Mouse (Mus musculus) hindbrain, postnatal 0 days (tissue): ENCODE data around the gene Pcgf1. TPM values are rescaled to one million over a fixed set of nuclear protein-coding genes. Genes with fewer than 3 reads are reported as not detected.
A peak's percentile ranks its signal among the peaks of the same experiment; 100 is the strongest.

ENCODE experiments used
- ATAC-seq: fragments of 200-750 bp; cut with Nextera tagmentation; 2 replicates; pipeline ENCODE4 v1.8.0; 2017; ENCODE audit warnings: mild to moderate bottlenecking, moderate TSS enrichment, moderate library complexity
- DNase-seq: peaks from one replicate; pipeline ENCODE4 v3.0.0-alpha.2; 2015; ENCODE audit warnings: low spot score
- H3K27ac ChIP-seq: fragments of 300-500 bp; sonication (generic); 2 replicates; pipeline ENCODE4 v1.5.1; 2014; ENCODE audit warnings: mild to moderate bottlenecking
- H3K27me3 ChIP-seq: fragments of 300-500 bp; sonication (generic); 2 replicates; pipeline ENCODE4 v1.6.1; 2014; ENCODE audit warnings: low read length, mixed read lengths; ENCODE audit not compliant: insufficient read depth
- H3K36me3 ChIP-seq: fragments of 300-500 bp; sonication (generic); 2 replicates; pipeline ENCODE4 v1.6.1; 2014; ENCODE audit warnings: low read length, mixed read lengths; ENCODE audit not compliant: insufficient read depth
- H3K4me1 ChIP-seq: fragments of 300-500 bp; sonication (generic); 2 replicates; pipeline ENCODE4 v1.6.1; 2014; ENCODE audit warnings: antibody characterized with exemption, low read length, mixed read lengths; ENCODE audit not compliant: insufficient read depth
- H3K4me2 ChIP-seq: fragments of 300-500 bp; sonication (generic); 2 replicates; pipeline ENCODE4 v1.6.1; 2014; ENCODE audit warnings: low read depth, mild to moderate bottlenecking, low read length, moderate library complexity, mixed read lengths
- H3K4me3 ChIP-seq: fragments of 300-500 bp; sonication (generic); 2 replicates; pipeline ENCODE4 v1.5.1; 2014; ENCODE audit warnings: low read length
- H3K9ac ChIP-seq: fragments of 300-500 bp; sonication (generic); replicated peaks from 2 replicates; pipeline ENCODE4 v1.6.1; 2014; ENCODE audit warnings: mild to moderate bottlenecking, low read length, moderate library complexity, mixed read lengths
- H3K9me3 ChIP-seq: fragments of 300-500 bp; sonication (generic); 2 replicates; pipeline ENCODE4 v1.6.1; 2016; ENCODE audit warnings: low read length, mixed read lengths
- CTCF ChIP-seq: IDR thresholded peaks from 2 replicates; pipeline ENCODE4 v1.5.1; 2016; ENCODE audit warnings: antibody characterized with exemption, control low read depth, low read depth
- WGBS: fragments of 180-500 bp; shearing (Covaris S2); extraction: QIAGEN DNeasy Blood & Tissue Kit; methylation state at CpG from one replicate; pipeline ENCODE4 v1.1.7; 2014; 5-methylcytosine and 5-hydroxymethylcytosine counted together
- microRNA counts: library from miRNA; unstranded; fragments of <30 nt; microRNA quantifications from one replicate; lab custom pipeline; 2015
- microRNA-seq, 2 experiments: library from miRNA; unstranded; fragments of <30 nt; microRNA quantifications; one replicate each; pipeline ENCODE4; 2016
- polyA plus RNA-seq: library from polyadenylated mRNA; unstranded; fragments of >200 nt; fragmentation: Nextera tagmentation; extraction: Ambion mirVana; gene quantifications from 2 replicates; pipeline ENCODE4 v1.2.1, GENCODE M21; 2015
- total RNA-seq: library from RNA; depleted of rRNA; stranded (reverse); fragments of >200 nt; gene quantifications from 2 replicates; pipeline ENCODE4 v1.2.3, GENCODE M21; 2014; rRNA removed

Pcgf1 gene
- total and polyA plus RNA-seq, 2 experiments from 2014 or later = 11.0 to 27.8 TPM

GRCm38 (mm10) chr6:83121863-83122710 is 44.4 kb downstream of the Pcgf1 start:
- ATAC-seq (no peak; the same call in 1 of the 2 replicates), DNase-seq (peak; percentile 52)
- Histone ChIP-seq H3K4me2 (peak overlapping the region; percentile 98), H3K27me3 (no peaks in the 10 kb centered on the region), H3K4me3 (peak overlapping the region; percentile 74), H3K4me1 (peaks cover 22% of the 10 kb centered on the region), H3K9me3 (no peaks in the 10 kb centered on the region), H3K27ac (peak overlapping the region; percentile 95), H3K36me3 (0 out of 2 replicates have a peak, but pooled peaks cover 9% of the 10 kb centered on the region), H3K9ac (peak overlapping the region; percentile 80)
- WGBS = under 1% methylated on average over 40 of the region's 52 CpGs
- no peak for TF ChIP-seq CTCF

DNA sequence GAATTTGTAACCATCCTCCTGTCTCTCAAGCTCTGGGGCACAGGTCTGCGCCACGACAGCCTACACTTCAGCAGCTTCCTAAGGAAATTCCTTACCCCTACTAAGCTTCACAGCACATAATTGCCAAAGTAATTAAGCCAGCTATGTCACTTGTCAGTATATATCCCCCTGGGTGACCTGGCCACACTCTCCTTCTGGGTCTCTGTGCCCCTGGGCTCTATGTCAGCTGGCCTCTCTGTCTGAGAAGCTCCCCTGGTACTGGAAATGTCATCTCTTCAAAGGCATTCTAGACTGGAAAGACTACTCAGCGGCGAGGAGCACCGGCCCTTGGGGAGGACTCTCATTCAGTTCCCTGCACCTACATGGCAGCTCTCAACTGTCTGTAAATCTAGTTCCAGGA is 45.3 kb downstream of the Pcgf1 start:
- H3K27me3 ChIP-seq = no peaks in the 10 kb centered on the region
- no peak overlapping the region for H3K4me2 ChIP-seq
- H3K9ac ChIP-seq = no peak overlapping the region
- DNase-seq = no peak
- no peak for ATAC-seq
- 57% methylated on average over 5 of the region's 5 CpGs for WGBS
- 0 out of 2 replicates have a peak, but pooled peaks cover 8% of the 10 kb centered on the region for H3K36me3 ChIP-seq
- TF ChIP-seq CTCF = no peak
- H3K4me3 ChIP-seq = no peak overlapping the region
- H3K27ac ChIP-seq = no peak overlapping the region
- H3K4me1 ChIP-seq = peaks cover 22% of the 10 kb centered on the region
- no peaks in the 10 kb centered on the region for H3K9me3 ChIP-seq

- peak overlapping the region; percentile 75 for H3K4me3 ChIP-seq
- peaks cover 20% of the 10 kb centered on the region for H3K4me1 ChIP-seq
- no peak for TF ChIP-seq CTCF
- DNase-seq = peak; percentile 98
- H3K27me3 ChIP-seq = no peaks in the 10 kb centered on the region
- under 1% methylated on average over 30 of the region's 30 CpGs for WGBS
- peak; percentile 17; the same call in 1 of the 2 replicates for ATAC-seq
- peak overlapping the region; percentile 96 for H3K4me2 ChIP-seq
- H3K9ac ChIP-seq = peak overlapping the region; percentile 43
- no peak overlapping the region for H3K27ac ChIP-seq
- no peaks in the 10 kb centered on the region for H3K9me3 ChIP-seq
- no peaks in the 10 kb centered on the region for H3K36me3 ChIP-seq
Measured at GRCm38 (mm10) chr6:83124851-83125312, 47.2 kb downstream of the Pcgf1 start.

DNA sequence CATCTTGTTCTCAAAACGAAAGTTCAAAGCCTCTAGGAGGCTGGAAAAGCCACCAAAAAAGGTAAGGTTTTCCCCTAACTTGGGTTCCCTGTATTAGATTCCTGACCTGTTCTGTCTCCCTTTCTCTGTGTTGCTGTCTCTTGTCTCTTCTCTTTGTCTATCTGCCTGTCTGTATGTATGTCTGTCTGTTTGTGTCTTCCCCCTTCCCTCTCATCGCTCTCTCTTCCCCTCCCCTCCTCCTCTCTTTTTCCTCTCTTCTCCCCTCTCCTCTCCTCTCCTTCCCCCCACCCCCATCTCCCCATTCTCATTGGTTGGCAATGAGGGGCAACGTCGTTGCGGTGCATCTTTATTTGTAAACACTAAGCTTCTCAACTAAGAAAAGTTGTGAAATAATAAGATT is 47.7 kb downstream of the Pcgf1 start, which contains the start of gene Ino80b:
TSS of gene Ino80b (minus strand) at position 101 of the 400 bp plus-strand sequence.
- no peak for TF ChIP-seq CTCF
- WGBS = 26% methylated on average over 5 of the region's 5 CpGs
- Histone ChIP-seq H3K27me3 (no peaks in the 10 kb centered on the region), H3K27ac (no peak within 1 kb of the TSS), H3K4me3 (peak within 1 kb of the TSS; percentile 75), H3K4me1 (peaks cover 15% of the 10 kb centered on the region), H3K4me2 (peak within 1 kb of the TSS; percentile 96), H3K36me3 (no peaks in the 10 kb centered on the region), H3K9ac (peak within 1 kb of the TSS; percentile 43), H3K9me3 (no peaks in the 10 kb centered on the region)
- DNase-seq = no peak
- no peak for ATAC-seq

- TF ChIP-seq CTCF = 0 out of 2 replicates have a peak, but pooled peaks have one; percentile 6
Measured at GRCm38 (mm10) chr6:83127419-83127818, 49.8 kb downstream of the Pcgf1 start.

More at GRCm38 (mm10) chr6:83127419-83127818, 49.8 kb downstream of the Pcgf1 start:
- no peak for DNase-seq
- WGBS = 96% methylated on average over 5 of the region's 5 CpGs
- Histone ChIP-seq H3K36me3 (no peaks in the 10 kb centered on the region), H3K9ac (no peak overlapping the region), H3K27me3 (no peaks in the 10 kb centered on the region), H3K27ac (no peak overlapping the region), H3K9me3 (no peaks in the 10 kb centered on the region), H3K4me3 (no peak overlapping the region), H3K4me1 (peaks cover 7% of the 10 kb centered on the region), H3K4me2 (no peak overlapping the region)
- no peak for ATAC-seq

MicroRNAs within 50 kb of the gene (microRNA counts, 519-probe panel; counts per million panel counts)
- microRNA mmu-miR-3470a+mmu-miR-3470b (lab: Ali Mortazavi, UCI) = not detected

Small RNA genes lying within 50 kb of the gene (microRNA-seq; reads per million reads assigned to microRNA genes)
- gene Mir3470a = 0 reads per million in 2 experiments
- gene Mir7040 = 0 to 0.35 reads per million in 2 experiments

Other genes starting within 250 kb of the Pcgf1 start
- gene Sema4f, start 138.1 kb upstream of the Pcgf1 start, total RNA-seq = 19.2 and 21.6 TPM in 2 replicates
- gene Sema4f, start 138.1 kb upstream of the Pcgf1 start, polyA plus RNA-seq = 18.1 and 19.4 TPM in 2 replicates
- 0.16 TPM in 1 of 2 replicates, not detected in the other for gene M1ap, start 131.0 kb upstream of the Pcgf1 start, total RNA-seq
- 0.24 and 0.38 TPM in 2 replicates for gene M1ap, start 131.0 kb upstream of the Pcgf1 start, polyA plus RNA-seq
- gene Dok1, start 44.4 kb upstream of the Pcgf1 start, total RNA-seq = 4.3 and 15.4 TPM in 2 replicates
- 1.8 and 2.5 TPM in 2 replicates for gene Dok1, start 44.4 kb upstream of the Pcgf1 start, polyA plus RNA-seq
- 4.6 and 6.1 TPM in 2 replicates for gene Loxl3, start 43.7 kb upstream of the Pcgf1 start, total RNA-seq
- gene Loxl3, start 43.7 kb upstream of the Pcgf1 start, polyA plus RNA-seq = 5.4 and 5.6 TPM in 2 replicates
- 185 and 219 TPM in 2 replicates for gene Aup1, start 23.3 kb upstream of the Pcgf1 start, total RNA-seq
- gene Aup1, start 23.3 kb upstream of the Pcgf1 start, polyA plus RNA-seq = 136 and 148 TPM in 2 replicates
- gene Htra2, start 22.6 kb upstream of the Pcgf1 start, total RNA-seq = 48.4 and 54.2 TPM in 2 replicates
- gene Htra2, start 22.6 kb upstream of the Pcgf1 start, polyA plus RNA-seq = 82.9 and 88.2 TPM in 2 replicates
- 0.50 TPM in 1 of 2 replicates, not detected in the other for gene Dqx1, start 20.0 kb upstream of the Pcgf1 start, total RNA-seq
- 0.36 and 0.42 TPM in 2 replicates for gene Dqx1, start 20.0 kb upstream of the Pcgf1 start, polyA plus RNA-seq
- gene Tlx2, start 7.6 kb upstream of the Pcgf1 start, total RNA-seq = 0.54 TPM in 1 of 2 replicates, not detected in the other
- gene Tlx2, start 7.6 kb upstream of the Pcgf1 start, polyA plus RNA-seq = not detected in 2 replicates
- not detected in 2 replicates for gene Lbx2, start 8.5 kb downstream of the Pcgf1 start, total RNA-seq
- not detected in 2 replicates for gene Lbx2, start 8.5 kb downstream of the Pcgf1 start, polyA plus RNA-seq
- gene Ccdc142, start 23.7 kb downstream of the Pcgf1 start, total RNA-seq = 12.7 and 19.9 TPM in 2 replicates
- gene Ccdc142, start 23.7 kb downstream of the Pcgf1 start, polyA plus RNA-seq = 4.7 TPM in 2 replicates
- 4.3 and 5.7 TPM in 2 replicates for gene Gm42688, start 23.7 kb downstream of the Pcgf1 start, total RNA-seq
- gene Gm42688, start 23.7 kb downstream of the Pcgf1 start, polyA plus RNA-seq = 3.0 and 3.7 TPM in 2 replicates
- 72.5 and 73.7 TPM in 2 replicates for gene Mrpl53, start 31.2 kb downstream of the Pcgf1 start, total RNA-seq
- 122 and 126 TPM in 2 replicates for gene Mrpl53, start 31.2 kb downstream of the Pcgf1 start, polyA plus RNA-seq
- 44.9 and 48.5 TPM in 2 replicates for gene Mogs, start 37.6 kb downstream of the Pcgf1 start, total RNA-seq
- gene Mogs, start 37.6 kb downstream of the Pcgf1 start, polyA plus RNA-seq = 20.5 and 21.1 TPM in 2 replicates
- gene Wbp1, start 43.7 kb downstream of the Pcgf1 start, total RNA-seq = 182 and 209 TPM in 2 replicates
- gene Wbp1, start 43.7 kb downstream of the Pcgf1 start, polyA plus RNA-seq = 99.6 and 101 TPM in 2 replicates
- 26.7 and 31.0 TPM in 2 replicates for gene Ino80b, start 47.6 kb downstream of the Pcgf1 start, total RNA-seq
- gene Ino80b, start 47.6 kb downstream of the Pcgf1 start, polyA plus RNA-seq = 12.0 and 14.8 TPM in 2 replicates
- gene Rtkn, start 57.6 kb downstream of the Pcgf1 start, total RNA-seq = 40.0 and 73.6 TPM in 2 replicates
- 20.8 and 21.1 TPM in 2 replicates for gene Rtkn, start 57.6 kb downstream of the Pcgf1 start, polyA plus RNA-seq
- 8.5 and 13.8 TPM in 2 replicates for gene Wdr54, start 78.5 kb downstream of the Pcgf1 start, total RNA-seq
- gene Wdr54, start 78.5 kb downstream of the Pcgf1 start, polyA plus RNA-seq = 19.9 and 20.0 TPM in 2 replicates
- 12.7 and 17.8 TPM in 2 replicates for gene 1700003E16Rik, start 78.5 kb downstream of the Pcgf1 start, total RNA-seq
- 10.2 and 11.4 TPM in 2 replicates for gene 1700003E16Rik, start 78.5 kb downstream of the Pcgf1 start, polyA plus RNA-seq
- gene Dctn1, start 88.1 kb downstream of the Pcgf1 start, total RNA-seq = 124 and 132 TPM in 2 replicates
- gene Dctn1, start 88.1 kb downstream of the Pcgf1 start, polyA plus RNA-seq = 145 and 153 TPM in 2 replicates
- 5.2 and 6.0 TPM in 2 replicates for gene Slc4a5, start 142.0 kb downstream of the Pcgf1 start, total RNA-seq
- gene Slc4a5, start 142.0 kb downstream of the Pcgf1 start, polyA plus RNA-seq = 2.5 and 2.8 TPM in 2 replicates
- 21.1 and 24.1 TPM in 2 replicates for gene Mthfd2, start 248.0 kb downstream of the Pcgf1 start, total RNA-seq
- gene Mthfd2, start 248.0 kb downstream of the Pcgf1 start, polyA plus RNA-seq = 24.2 and 26.7 TPM in 2 replicates
- gene Mob1a, start 248.1 kb downstream of the Pcgf1 start, total RNA-seq = 31.7 and 32.8 TPM in 2 replicates
- 11.3 and 11.6 TPM in 2 replicates for gene Mob1a, start 248.1 kb downstream of the Pcgf1 start, polyA plus RNA-seq